Mouse (Mus musculus) monocyte, adult 5-6 weeks (primary cell): Measurements from ENCODE around the gene Fdxr. TPM values are rescaled to one million over a fixed set of nuclear protein-coding genes. Genes with fewer than 3 reads are reported as not detected.
A peak's percentile ranks its signal among the peaks of the same experiment; 100 is the strongest.

Experiments
- ATAC-seq: fragments of 153-309, 156-312 bp; replicated peaks from 2 replicates; pipeline ENCODE4 v1.8.0; 2017; ENCODE audit warnings: mild to moderate bottlenecking; ENCODE audit not compliant: low TSS enrichment, insufficient number of reproducible peaks, severe bottlenecking, poor library complexity, low FRiP score
- total RNA-seq: library from RNA; stranded (forward); fragments of 200-1000, 200-491, 200-594 nt; gene quantifications from 3 replicates; pipeline ENCODE4 v1.2.3, GENCODE M21; 2017

Gene Fdxr
- total RNA-seq, 1 experiment from 2014 or later = 11.7 TPM

GRCm38 (mm10) chr11:115291503-115291902, 14.7 kb upstream of the Fdxr start:
- no peak for ATAC-seq

- ATAC-seq = no peak
Measured at GRCm38 (mm10) chr11:115290919-115291318, 14.1 kb upstream of the Fdxr start.

GRCm38 (mm10) chr11:115290314-115290713, 13.5 kb upstream of the Fdxr start:
- no peak for ATAC-seq

- ATAC-seq = no peak
Measured at GRCm38 (mm10) chr11:115289885-115290284, 13.0 kb upstream of the Fdxr start.

- no peak for ATAC-seq
Measured at GRCm38 (mm10) chr11:115288305-115288704, 11.5 kb upstream of the Fdxr start.

- no peak for ATAC-seq
Measured at GRCm38 (mm10) chr11:115287386-115287785, 10.5 kb upstream of the Fdxr start.

- ATAC-seq = no peak
Measured at GRCm38 (mm10) chr11:115286201-115286993, 9.5 kb upstream of the Fdxr start.

GRCm38 (mm10) chr11:115285282-115285681, 8.4 kb upstream of the Fdxr start:
- peak; percentile 56 for ATAC-seq

- ATAC-seq = no peak
Measured at GRCm38 (mm10) chr11:115283891-115284620, 7.2 kb upstream of the Fdxr start.

- ATAC-seq = no peak
Measured at GRCm38 (mm10) chr11:115283486-115283765, 6.6 kb upstream of the Fdxr start.

GRCm38 (mm10) chr11:115282723-115283485, 6.1 kb upstream of the Fdxr start:
- no peak for ATAC-seq

GRCm38 (mm10) chr11:115282295-115282694, 5.4 kb upstream of the Fdxr start:
- ATAC-seq = no peak

- ATAC-seq = no peak
Measured at GRCm38 (mm10) chr11:115279726-115280125, 2.9 kb upstream of the Fdxr start.

GRCm38 (mm10) chr11:115278176-115278575, 1.3 kb upstream of the Fdxr start:
- no peak for ATAC-seq

GRCm38 (mm10) chr11:115277604-115277975, 740 bp upstream of the Fdxr start:
- ATAC-seq = no peak

GRCm38 (mm10) chr11:115275954-115276353, 896 bp downstream of the Fdxr start:
- ATAC-seq = no peak

- no peak for ATAC-seq
Measured at GRCm38 (mm10) chr11:115275509-115275908, 1.3 kb downstream of the Fdxr start.

GRCm38 (mm10) chr11:115274771-115275170, 2.1 kb downstream of the Fdxr start:
- ATAC-seq = no peak

- no peak for ATAC-seq
Measured at GRCm38 (mm10) chr11:115274178-115274577, 2.7 kb downstream of the Fdxr start.

- no peak for ATAC-seq
Measured at GRCm38 (mm10) chr11:115273735-115274134, 3.1 kb downstream of the Fdxr start.
